Mouse (Mus musculus): ENCODE measurements at regions not wholly inside any gene's neighbourhood (a gene's known extent, or its start where the extent isn't known, plus 50 kb on each side); places are given as distances from the start of the nearest gene placed in this dataset.

DNA sequence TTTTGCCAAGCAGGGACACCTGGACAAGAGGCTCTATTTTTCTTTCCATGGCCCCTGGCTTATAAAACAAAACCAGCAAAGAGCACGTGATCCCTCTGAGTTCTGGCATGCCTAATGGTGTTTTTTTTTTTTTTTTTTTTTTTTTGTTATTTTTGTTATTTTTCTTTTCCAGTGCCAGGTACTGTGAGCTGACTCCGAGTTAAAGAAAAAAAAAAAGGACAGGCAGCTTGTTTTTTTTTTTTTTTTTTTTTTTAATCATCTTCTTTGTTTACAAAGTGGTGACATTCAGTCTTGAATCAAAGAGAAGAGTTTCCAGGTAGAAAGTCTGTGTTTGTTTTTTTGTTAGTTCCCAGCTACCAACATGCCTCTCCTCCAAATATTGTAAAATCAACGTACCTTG is 263.8 kb downstream of the Bcl11a start:
- no peak for DNase-seq

- no peak for DNase-seq
Measured at GRCm38 (mm10) chr11:24342176-24342575, 264.3 kb downstream of the Bcl11a start.

DNA sequence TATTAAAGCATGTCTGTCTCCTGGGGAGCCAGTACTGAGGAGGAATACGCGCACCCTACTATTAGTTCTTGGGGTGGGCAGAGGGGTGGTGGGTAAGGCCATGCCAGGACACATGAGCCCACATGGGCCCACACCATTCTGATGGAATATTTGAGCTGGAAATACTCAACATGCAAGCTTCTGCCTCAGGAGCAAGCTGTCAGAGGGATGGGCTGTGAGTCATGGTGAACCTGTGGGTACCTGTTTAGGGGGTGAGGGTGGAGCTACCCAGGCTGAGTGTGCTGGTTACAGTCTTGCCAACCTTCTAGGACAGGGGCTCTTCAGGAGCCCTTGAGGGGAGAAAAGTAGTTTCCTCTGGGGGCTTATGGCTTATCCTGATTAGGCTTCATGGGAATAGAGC is 264.9 kb downstream of the Bcl11a start:
- DNase-seq: no peak

DNA sequence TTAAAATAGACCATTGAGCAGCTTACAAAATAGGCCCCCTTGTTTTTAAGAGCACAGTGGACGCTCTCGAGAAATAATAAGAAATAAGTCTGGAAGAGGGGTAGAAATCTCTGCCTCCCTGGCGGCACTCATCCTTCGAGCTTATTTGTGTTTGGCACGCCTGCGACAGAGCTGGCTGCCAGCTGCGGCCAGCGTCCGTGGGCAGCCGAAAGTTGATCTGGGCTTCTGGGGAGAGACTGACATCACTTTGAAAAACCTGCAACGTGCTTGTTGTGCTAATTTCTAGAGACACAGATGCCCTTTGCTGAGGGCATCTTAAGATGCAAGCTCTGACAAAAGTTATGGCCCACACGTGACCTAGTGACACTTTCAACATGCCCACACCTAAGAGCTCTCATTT is 269.4 kb downstream of the Bcl11a start:
- no peak for DNase-seq

- DNase-seq: no peak
Measured at GRCm38 (mm10) chr11:24348741-24349140, 270.9 kb downstream of the Bcl11a start.

- no peak for DNase-seq
Measured at GRCm38 (mm10) chr11:24349967-24350643, 272.2 kb downstream of the Bcl11a start.

- peak; percentile 23 for DNase-seq
Measured at GRCm38 (mm10) chr11:24350839-24351238, 273.0 kb downstream of the Bcl11a start.

- no peak for DNase-seq
Measured at GRCm38 (mm10) chr11:24352071-24352470, 274.2 kb downstream of the Bcl11a start.

GRCm38 (mm10) chr11:24353056-24353455 is 275.2 kb downstream of the Bcl11a start:
- DNase-seq: no peak

GRCm38 (mm10) chr11:24357388-24357787 is 279.5 kb downstream of the Bcl11a start:
- DNase-seq: no peak

DNA sequence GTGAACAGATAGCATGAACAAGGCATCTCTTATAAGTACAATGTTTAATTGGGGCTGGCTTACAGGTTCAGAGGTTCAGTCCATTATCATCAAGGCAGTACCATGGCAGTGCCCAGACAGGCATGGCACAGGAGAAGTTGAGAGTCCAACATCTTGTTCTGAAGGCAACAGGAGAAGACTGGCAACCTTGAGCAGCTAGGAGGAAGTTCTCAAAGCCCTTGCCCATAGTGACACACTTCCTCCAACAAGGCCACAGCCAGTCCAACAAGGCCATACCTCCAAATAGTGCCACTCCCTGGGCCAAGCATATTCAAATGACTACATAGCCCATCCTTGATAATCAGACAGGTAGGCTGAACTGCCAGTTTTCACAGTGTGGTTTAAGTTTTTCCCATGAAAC is 281.2 kb downstream of the Bcl11a start:
- no peak for DNase-seq

DNA sequence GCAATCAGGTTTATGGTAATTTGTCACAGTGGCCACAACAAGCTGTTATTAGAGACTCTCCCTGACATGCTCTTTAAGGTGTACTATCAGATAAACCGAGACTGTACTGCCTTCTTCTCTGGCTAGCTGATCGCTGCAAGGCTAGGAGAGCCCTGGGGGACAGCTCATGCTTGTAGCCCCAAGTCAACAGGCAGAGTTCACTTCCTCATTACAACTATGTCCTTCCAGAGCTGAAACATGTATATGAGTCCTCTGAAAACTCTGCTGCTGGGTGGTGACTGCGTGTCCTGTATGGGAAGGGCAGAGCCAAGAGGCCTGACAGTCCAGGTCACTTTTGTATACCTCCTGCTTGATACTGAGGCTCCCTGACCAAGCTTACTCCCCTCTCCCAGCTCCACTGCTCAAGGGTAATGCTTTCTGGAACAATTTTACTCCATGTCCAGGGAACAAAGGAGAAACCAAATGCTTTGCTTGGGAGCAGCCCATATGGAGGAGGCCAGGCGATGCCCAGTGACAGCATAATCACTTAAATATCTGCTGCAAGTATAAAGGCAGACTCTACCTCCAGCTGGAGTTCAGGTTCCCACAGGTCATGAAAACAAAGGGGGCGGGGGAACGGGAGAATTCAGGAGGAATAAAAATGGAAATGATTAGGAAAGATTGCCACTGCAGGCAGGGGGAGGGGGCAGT is 284.3 kb downstream of the Bcl11a start:
- no peak for DNase-seq

DNA sequence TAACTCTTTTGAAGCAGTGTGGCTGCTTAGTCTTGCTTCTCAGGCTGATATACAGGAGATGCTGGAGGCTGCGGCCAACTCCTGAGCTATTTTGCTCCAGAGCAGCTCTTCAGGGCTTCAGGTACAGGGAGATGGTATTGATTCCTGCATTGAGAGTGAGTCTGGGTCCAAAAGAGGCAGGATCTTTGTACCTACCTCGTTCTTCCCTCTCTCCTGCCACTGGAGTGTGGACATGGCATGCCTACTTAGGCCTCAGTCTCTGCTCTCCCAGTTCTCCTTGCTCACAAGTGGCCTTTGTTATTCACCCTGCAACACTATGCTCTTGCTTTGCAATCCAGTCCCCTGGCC is 284.8 kb downstream of the Bcl11a start:
- DNase-seq: no peak

- DNase-seq: peak; percentile 3
Measured at GRCm38 (mm10) chr11:24363418-24364364, 285.8 kb downstream of the Bcl11a start.

- DNase-seq: no peak
Measured at GRCm38 (mm10) chr11:24370198-24370860, 292.5 kb downstream of the Bcl11a start.

GRCm38 (mm10) chr11:24370861-24371686 is 293.2 kb downstream of the Bcl11a start:
- no peak for DNase-seq

GRCm38 (mm10) chr11:24371687-24371950 is 293.8 kb downstream of the Bcl11a start:
- no peak for DNase-seq

DNA sequence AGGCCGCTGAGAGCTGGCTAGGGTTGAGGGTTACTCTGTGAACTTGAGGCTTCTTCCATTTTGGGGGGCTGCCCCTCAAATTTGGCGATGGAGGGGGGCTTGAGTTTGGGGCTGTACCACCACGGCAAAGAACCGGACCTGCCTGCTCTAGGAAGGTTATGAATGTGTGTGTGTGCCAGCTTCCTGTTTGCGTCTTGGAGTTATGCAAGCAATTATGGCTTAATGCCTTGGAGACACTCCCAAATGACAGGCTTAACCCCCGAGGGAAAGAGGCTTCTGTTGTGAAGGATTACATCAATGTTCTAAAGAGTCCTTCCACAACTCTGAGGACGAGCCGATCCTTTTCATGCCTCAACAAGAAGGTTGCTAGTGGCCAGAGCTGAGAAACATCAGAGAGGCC is 294.1 kb downstream of the Bcl11a start:
- peak; percentile 7 for DNase-seq

DNA sequence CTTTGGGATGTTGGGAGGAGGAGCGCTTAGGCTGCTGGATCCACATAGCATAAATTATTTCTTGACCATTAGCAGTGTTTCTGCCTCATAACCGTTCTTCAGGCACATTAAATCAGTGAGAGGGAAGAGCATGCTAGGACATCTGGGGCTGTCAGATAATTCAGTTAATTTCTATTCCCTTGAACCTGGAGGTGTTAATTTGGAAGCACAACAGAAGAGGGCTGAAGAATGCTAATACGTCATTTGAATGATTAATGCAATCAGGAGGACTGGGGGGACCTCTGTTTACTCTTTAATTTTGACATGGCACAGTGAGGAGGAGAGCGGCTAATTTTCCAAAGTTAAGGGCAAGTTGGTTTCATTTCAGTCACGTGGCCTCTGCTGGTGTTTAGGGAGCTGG is 294.8 kb downstream of the Bcl11a start:
- no peak for DNase-seq

GRCm38 (mm10) chr11:24373301-24373700 is 295.4 kb downstream of the Bcl11a start:
- no peak for DNase-seq

GRCm38 (mm10) chr11:24377530-24377929 is 299.7 kb downstream of the Bcl11a start:
- DNase-seq: no peak

DNA sequence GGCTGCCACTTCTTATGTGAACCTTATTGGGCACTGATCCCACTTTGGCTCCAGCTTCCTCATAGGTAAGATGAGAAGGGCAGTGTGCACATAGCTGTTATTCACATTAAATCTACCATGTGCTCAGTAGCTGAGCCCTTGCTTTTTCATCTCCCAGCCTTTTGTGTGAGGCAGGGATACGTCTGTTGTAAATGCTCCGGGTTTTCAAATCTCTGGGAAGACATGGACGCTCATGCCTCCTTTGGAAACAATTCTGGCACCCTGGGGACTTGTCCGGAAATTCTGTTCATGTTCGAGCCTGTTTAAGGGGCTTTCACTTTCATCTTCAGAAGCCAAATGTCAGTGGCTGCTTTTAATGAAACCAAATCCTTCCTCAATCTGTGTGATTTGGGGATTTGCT is 312.7 kb downstream of the Bcl11a start:
- DNase-seq: no peak

Measured in kidney, postnatal 14 days (tissue).